ENCODE assay signal across 8 mouse cellular contexts in the genomic region with DNA sequence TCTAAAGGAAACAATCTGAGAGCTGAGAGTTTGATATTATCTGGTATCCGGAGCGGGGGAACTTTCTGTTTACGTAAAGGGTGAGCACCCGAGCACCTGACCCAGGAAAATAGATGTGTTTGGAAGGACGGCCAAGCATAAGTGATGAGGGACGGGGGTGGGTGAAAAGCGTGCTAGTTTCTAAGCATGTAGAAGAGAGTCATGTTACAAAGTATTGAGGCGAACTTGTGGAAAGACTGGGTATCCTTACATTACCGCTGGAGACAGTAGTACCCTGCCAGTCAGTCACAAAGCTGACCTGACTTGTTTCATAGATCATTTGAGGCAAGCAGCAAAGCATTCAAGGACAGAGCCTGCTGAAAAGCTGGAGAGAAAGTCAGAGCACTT. TPM values are rescaled to one million over a fixed set of nuclear protein-coding genes. Genes with fewer than 3 reads are reported as not detected.
DNase-seq lines count a peak whose midpoint lies in the region; ATAC-seq and TF ChIP-seq lines count a peak whose summit lies in the region.

No protein-coding gene starts in this region.

- H3K9me3 ChIP-seq in heart, embryonic 14.5 days (ENCODE audit: control insufficient read depth, low read length) = no peaks in the 10 kb centered on the region
- H3K9me3 ChIP-seq in MEL (replicated peaks; ENCODE audit: insufficient read depth, low read length) = no peaks in the 10 kb centered on the region
- no peaks in the 10 kb centered on the region for H3K9me3 ChIP-seq in hindbrain, embryonic 10.5 days
- no peaks in the 10 kb centered on the region for H3K9me3 ChIP-seq in midbrain, embryonic 10.5 days (replicated peaks)

- peak overlapping the region; percentile 99 for H3K9ac ChIP-seq in heart, embryonic 14.5 days (ENCODE audit: low read length)
- H3K9ac ChIP-seq in MEL (ENCODE audit: control insufficient read depth, low read depth, low read length, poor library complexity, severe bottlenecking) = peak overlapping the region; percentile 99

- peaks cover 14% of the 10 kb centered on the region for H3K79me2 ChIP-seq in MEL (ENCODE audit: control insufficient read depth, insufficient read depth, low read length, poor library complexity)

- TF ChIP-seq RAD21 in MEL (IDR thresholded peaks at IDR 0.05; ENCODE audit: low read depth, low read length) = no peak

- under 1% methylated on average over 9 of the region's 9 CpGs for WGBS in heart, embryonic 14.5 days
- under 1% methylated on average over 9 of the region's 9 CpGs for WGBS in hindbrain, embryonic 10.5 days
- 2% methylated on average over 9 of the region's 9 CpGs for WGBS in midbrain, embryonic 10.5 days

- TF ChIP-seq EP300 in MEL (IDR thresholded peaks at IDR 0.05; ENCODE audit: low read depth in 1 of 2, low read length in 2 of 2) = no peak

- H3K27ac ChIP-seq in heart, embryonic 14.5 days (replicated peaks in 1 of 2; ENCODE audit: control insufficient read depth in 1 of 2, insufficient read depth in 1 of 2, low read depth in 2 of 2, low read length in 2 of 2) = peak overlapping the region; percentile 82 to 97
- peak overlapping the region; percentile 98 for H3K27ac ChIP-seq in MEL (ENCODE audit: control insufficient read depth, low read depth, low read length)
- peak overlapping the region; percentile 100 for H3K27ac ChIP-seq in hindbrain, embryonic 10.5 days
- peak overlapping the region; percentile 100 for H3K27ac ChIP-seq in midbrain, embryonic 10.5 days (replicated peaks)

- peak overlapping the region; percentile 78 for H3K4me2 ChIP-seq in heart, embryonic 14.5 days (ENCODE audit: low read length)

- no peak for DNase-seq in heart, postnatal 25 days (ENCODE audit: low spot score)
- DNase-seq in MEL (ENCODE audit: low read depth, low spot score) = no peak
- no peak for DNase-seq in hindbrain, embryonic 10.5 days (ENCODE audit: low spot score)
- no peak for DNase-seq in midbrain, embryonic 10.5 days (ENCODE audit: low spot score)
- no peak for DNase-seq in thymus, postnatal 0 days (ENCODE audit: low spot score)
- no peak for DNase-seq in right cerebral cortex, adult 2 months (ENCODE audit: low spot score in 2 of 2)
- no peak for DNase-seq in spleen, postnatal 10 days (ENCODE audit: low spot score in 2 of 2)

- ATAC-seq in heart, embryonic 14.5 days (ENCODE audit: insufficient number of reproducible peaks, insufficient read depth, low FRiP score, low read depth) = no peak

- H3K27me3 ChIP-seq in heart, embryonic 14.5 days (ENCODE audit: control insufficient read depth, insufficient read depth, low read length) = no peaks in the 10 kb centered on the region
- H3K27me3 ChIP-seq in MEL (ENCODE audit: control insufficient read depth in 1 of 2, insufficient read depth in 2 of 2, low read length in 2 of 2) = no peaks in the 10 kb centered on the region
- no peaks in the 10 kb centered on the region for H3K27me3 ChIP-seq in hindbrain, embryonic 10.5 days (ENCODE audit: insufficient read depth, poor library complexity, severe bottlenecking)
- no peaks in the 10 kb centered on the region for H3K27me3 ChIP-seq in midbrain, embryonic 10.5 days (ENCODE audit: low read depth, poor library complexity, severe bottlenecking)

- H3K4me3 ChIP-seq in heart, embryonic 14.5 days (ENCODE audit: control insufficient read depth in 1 of 2, insufficient read depth in 1 of 2, low read depth in 1 of 2, low read length in 2 of 2) = peak overlapping the region; percentile 71 to 91
- peak overlapping the region; percentile 70 to 97 for H3K4me3 ChIP-seq in MEL (ENCODE audit: control insufficient read depth in 1 of 2, insufficient read depth in 1 of 2, low read depth in 2 of 2, low read length in 2 of 2)
- H3K4me3 ChIP-seq in hindbrain, embryonic 10.5 days = peak overlapping the region; percentile 93
- peak overlapping the region; percentile 86 for H3K4me3 ChIP-seq in midbrain, embryonic 10.5 days

- no peak for TF ChIP-seq POLR2A in MEL (IDR thresholded peaks at IDR 0.05; ENCODE audit: control insufficient read depth in 1 of 2, insufficient read depth in 1 of 2, low read depth in 1 of 2, low read length in 2 of 2, poor library complexity in 1 of 2)

- peaks cover 16% of the 10 kb centered on the region for H3K36me3 ChIP-seq in heart, embryonic 14.5 days (ENCODE audit: control insufficient read depth, insufficient read depth, low read length)
- peaks cover 0 to 10% of the 10 kb centered on the region in 2 experiments; a peak in 2 of 4 replicates for H3K36me3 ChIP-seq in MEL (ENCODE audit: control insufficient read depth in 1 of 2, insufficient read depth in 2 of 2, low read length in 2 of 2)
- peaks cover 13% of the 10 kb centered on the region for H3K36me3 ChIP-seq in hindbrain, embryonic 10.5 days
- peaks cover 22% of the 10 kb centered on the region for H3K36me3 ChIP-seq in midbrain, embryonic 10.5 days

- TF ChIP-seq CTCF in MEL (IDR thresholded peaks at IDR 0.05 in 2 of 3, conservative IDR thresholded peaks at IDR 0.05 in 1 of 3; ENCODE audit: control insufficient read depth in 1 of 3, insufficient read depth in 1 of 3, low read depth in 2 of 3, low read length in 3 of 3, poor library complexity in 1 of 3, severe bottlenecking in 1 of 3) = no peak

- intact Hi-C loops in heart, postnatal 25 days (cut with DNase I) = loop anchor here (10.0 kb wide), 2 partner anchors 578 to 678 kb away; a partner anchor contains a TSS

- peaks cover 3 to 12% of the 10 kb centered on the region in 2 experiments for H3K4me1 ChIP-seq in heart, embryonic 14.5 days (ENCODE audit: control insufficient read depth in 2 of 2, insufficient read depth in 2 of 2, low read length in 2 of 2)
- peaks cover 4 to 18% of the 10 kb centered on the region in 2 experiments; a peak in 3 of 4 replicates for H3K4me1 ChIP-seq in MEL (ENCODE audit: control insufficient read depth in 1 of 2, insufficient read depth in 2 of 2, low read length in 2 of 2)
- peaks cover 18% of the 10 kb centered on the region for H3K4me1 ChIP-seq in hindbrain, embryonic 10.5 days (replicated peaks)
- H3K4me1 ChIP-seq in midbrain, embryonic 10.5 days = peaks cover 27% of the 10 kb centered on the region

TF ChIP-seq in MEL, 35 proteins besides CTCF, POLR2A, EP300 and RAD21:
- no peak for TF ChIP-seq JUND (IDR thresholded peaks at IDR 0.05; ENCODE audit: low read depth, low read length)
- TF ChIP-seq MAZ (IDR thresholded peaks at IDR 0.05; ENCODE audit: low read depth, low read length) = no peak
- no peak for TF ChIP-seq TBP (IDR thresholded peaks at IDR 0.05; ENCODE audit: low read depth, low read length)
- TF ChIP-seq TCF12 (IDR thresholded peaks at IDR 0.05; ENCODE audit: low read depth, low read length) = no peak
- TF ChIP-seq NELFE (IDR thresholded peaks at IDR 0.05; ENCODE audit: low read depth, low read length) = no peak
- TF ChIP-seq USF1 (IDR thresholded peaks at IDR 0.05; ENCODE audit: low read depth, low read length) = no peak
- no peak for TF ChIP-seq MXI1 (IDR thresholded peaks at IDR 0.05; ENCODE audit: low read depth, low read length)
- TF ChIP-seq MAX (IDR thresholded peaks at IDR 0.05; ENCODE audit: low read length) = no peak
- no peak for TF ChIP-seq ELF1 (IDR thresholded peaks at IDR 0.05; ENCODE audit: low read depth, low read length)
- no peak for TF ChIP-seq ZKSCAN1 (IDR thresholded peaks at IDR 0.05; ENCODE audit: low read depth, low read length)
- TF ChIP-seq ZMIZ1 (IDR thresholded peaks at IDR 0.05; ENCODE audit: low read depth, low read length) = no peak
- TF ChIP-seq RCOR1 (IDR thresholded peaks at IDR 0.05; ENCODE audit: low read depth, low read length) = no peak
- no peak for TF ChIP-seq GABPA (IDR thresholded peaks at IDR 0.05; ENCODE audit: low read depth, low read length)
- TF ChIP-seq SIN3A (IDR thresholded peaks at IDR 0.05; ENCODE audit: low read length) = no peak
- TF ChIP-seq MYB (IDR thresholded peaks at IDR 0.05; ENCODE audit: low read depth, low read length) = no peak
- no peak for TF ChIP-seq ETS1 (IDR thresholded peaks at IDR 0.05; ENCODE audit: low read depth, low read length)

RNA-seq across cellular contexts. Expression of a gene that starts 0.5 kb away (rescaled TPM):
- 42.9 and 43.1 TPM in 2 replicates for polyA plus RNA-seq in heart, embryonic 14.5 days (2014; fragmentation: Nextera tagmentation; extraction: Ambion mirVana)
- 10 to 100 TPM; 44.2 to 46.0 TPM for total RNA-seq in heart, postnatal 25 days (2021)
- total RNA-seq in MEL (2012; rRNA removed) = 8.8 and 9.6 TPM in 2 replicates
- polyA plus RNA-seq in MEL (2012; ENCODE audit: insufficient read depth in 1 of 2, insufficient read length in 2 of 2, low read depth in 1 of 2, low replicate concordance in 2 of 2, missing spikeins in 1 of 2) = 10 to 100 TPM in 1 of 2 experiments, not detected in 1; 14.6 TPM
- polyA plus RNA-seq in hindbrain, embryonic 10.5 days (2016; fragmentation: Nextera tagmentation; extraction: Ambion mirVana) = 45.2 and 55.2 TPM in 2 replicates
- polyA plus RNA-seq in midbrain, embryonic 10.5 days (2016; fragmentation: Nextera tagmentation; extraction: Ambion mirVana) = 54.1 and 65.9 TPM in 2 replicates
- polyA plus RNA-seq in thymus, postnatal 0 days (2015; fragmentation: Nextera tagmentation; extraction: Ambion mirVana) = 51.7 and 53.3 TPM in 2 replicates

RNA-seq across cellular contexts. Expression of a gene that starts 0.7 kb away (rescaled TPM):
- polyA plus RNA-seq in heart, embryonic 14.5 days (2014; fragmentation: Nextera tagmentation; extraction: Ambion mirVana) = 294 and 328 TPM in 2 replicates
- total RNA-seq in heart, postnatal 25 days (2021) = 100 to 1,000 TPM; 309 to 316 TPM
- total RNA-seq in MEL (2012; rRNA removed) = 89.9 and 94.9 TPM in 2 replicates
- polyA plus RNA-seq in MEL (2012; ENCODE audit: insufficient read depth in 1 of 2, insufficient read length in 2 of 2, low read depth in 1 of 2, low replicate concordance in 2 of 2, missing spikeins in 1 of 2) = 100 to 1,000 TPM in 1 of 2 experiments, not detected in 1; 113 TPM
- polyA plus RNA-seq in hindbrain, embryonic 10.5 days (2016; fragmentation: Nextera tagmentation; extraction: Ambion mirVana) = 163 and 191 TPM in 2 replicates
- polyA plus RNA-seq in midbrain, embryonic 10.5 days (2016; fragmentation: Nextera tagmentation; extraction: Ambion mirVana) = 172 and 188 TPM in 2 replicates
- 181 and 185 TPM in 2 replicates for polyA plus RNA-seq in thymus, postnatal 0 days (2015; fragmentation: Nextera tagmentation; extraction: Ambion mirVana)
